Mouse (Mus musculus) intestine, embryonic 14.5 days (tissue): ENCODE data around the gene Hpf1. TPM values are rescaled to one million over a fixed set of nuclear protein-coding genes. Genes with fewer than 3 reads are reported as not detected.
A peak's percentile ranks its signal among the peaks of the same experiment; 100 is the strongest.

ENCODE experiments used
- ATAC-seq: fragments of 200-750 bp; cut with Nextera tagmentation; replicated peaks from 2 replicates; pipeline ENCODE4 v1.8.0; 2017; ENCODE audit warnings: low read depth, moderate number of reproducible peaks, moderate TSS enrichment, moderate library complexity; ENCODE audit not compliant: low FRiP score, low TSS enrichment
- DNase-seq: peaks from one replicate; pipeline ENCODE4 v3.0.0-alpha.2; 2018; ENCODE audit warnings: low spot score
- H3K27ac ChIP-seq: fragments of 300-500 bp; sonication (generic); 2 replicates; pipeline ENCODE4 v1.5.1; 2014; ENCODE audit warnings: low read depth, mild to moderate bottlenecking, control low read depth
- H3K27me3 ChIP-seq: fragments of 300-500 bp; sonication (generic); replicated peaks from 2 replicates; pipeline ENCODE4 v1.6.1; 2014; ENCODE audit warnings: low read length, control low read depth; ENCODE audit not compliant: control insufficient read depth, insufficient read depth
- H3K36me3 ChIP-seq: fragments of 300-500 bp; sonication (generic); 2 replicates; pipeline ENCODE4 v1.6.1; 2014; ENCODE audit warnings: low read length, control low read depth; ENCODE audit not compliant: control insufficient read depth, insufficient read depth
- H3K4me1 ChIP-seq: fragments of 300-500 bp; sonication (generic); replicated peaks from 2 replicates; pipeline ENCODE4 v1.6.1; 2014; ENCODE audit warnings: low read length, control low read depth, mixed read lengths; ENCODE audit not compliant: control insufficient read depth, insufficient read depth
- H3K4me2 ChIP-seq: fragments of 300-500 bp; sonication (generic); 2 replicates; pipeline ENCODE4 v1.6.1; 2014; ENCODE audit warnings: low read length
- H3K4me3 ChIP-seq: fragments of 300-500 bp; sonication (generic); 2 replicates; pipeline ENCODE4 v1.5.1; 2014; ENCODE audit warnings: low read depth, low read length, control low read depth, mixed read lengths
- H3K9ac ChIP-seq: fragments of 300-500 bp; sonication (generic); 2 replicates; pipeline ENCODE4 v1.6.1; 2014; ENCODE audit warnings: mild to moderate bottlenecking, low read length
- H3K9me3 ChIP-seq: fragments of 300-500 bp; sonication (generic); 2 replicates; pipeline ENCODE4 v1.6.1; 2016; ENCODE audit warnings: low read length, control low read depth; ENCODE audit not compliant: control insufficient read depth
- WGBS: fragments of 180-500 bp; shearing (Covaris S2); extraction: QIAGEN DNeasy Blood & Tissue Kit; methylation state at CpG from one replicate; pipeline ENCODE4 v1.1.7; 2014; 5-methylcytosine and 5-hydroxymethylcytosine counted together
- polyA plus RNA-seq: library from polyadenylated mRNA; unstranded; fragments of >200 nt; fragmentation: Nextera tagmentation; extraction: Ambion mirVana; gene quantifications from 2 replicates; pipeline ENCODE4 v1.2.1, GENCODE M21; 2014

Hpf1 gene
- polyA plus RNA-seq, 1 experiment from 2014 or later = 91.1 TPM

- no peak for DNase-seq
- H3K9ac ChIP-seq = no peak overlapping the region
- H3K4me2 ChIP-seq = no peak overlapping the region
- no peak overlapping the region for H3K27ac ChIP-seq
- 33% methylated on average over 3 of the region's 3 CpGs for WGBS
- no peaks in the 10 kb centered on the region for H3K9me3 ChIP-seq
- ATAC-seq = 0 out of 2 replicates have a peak, but pooled peaks have one; percentile 47
- H3K27me3 ChIP-seq = no peaks in the 10 kb centered on the region
- H3K36me3 ChIP-seq = no peaks in the 10 kb centered on the region
- H3K4me1 ChIP-seq = no peaks in the 10 kb centered on the region
- H3K4me3 ChIP-seq = no peak overlapping the region
These were observed 24.6 kb upstream of the Hpf1 start for GRCm38 (mm10) chr8:60865504-60866114.

GRCm38 (mm10) chr8:60867468-60868115 is 22.6 kb upstream of the Hpf1 start:
- no peaks in the 10 kb centered on the region for H3K4me1 ChIP-seq
- no peak overlapping the region for H3K9ac ChIP-seq
- no peak overlapping the region for H3K4me3 ChIP-seq
- WGBS = 72% methylated on average over 4 of the region's 4 CpGs
- no peak overlapping the region for H3K27ac ChIP-seq
- H3K4me2 ChIP-seq = no peak overlapping the region
- H3K27me3 ChIP-seq = no peaks in the 10 kb centered on the region
- ATAC-seq (no peak), DNase-seq (no peak)
- H3K36me3 ChIP-seq = no peaks in the 10 kb centered on the region
- no peaks in the 10 kb centered on the region for H3K9me3 ChIP-seq

DNA sequence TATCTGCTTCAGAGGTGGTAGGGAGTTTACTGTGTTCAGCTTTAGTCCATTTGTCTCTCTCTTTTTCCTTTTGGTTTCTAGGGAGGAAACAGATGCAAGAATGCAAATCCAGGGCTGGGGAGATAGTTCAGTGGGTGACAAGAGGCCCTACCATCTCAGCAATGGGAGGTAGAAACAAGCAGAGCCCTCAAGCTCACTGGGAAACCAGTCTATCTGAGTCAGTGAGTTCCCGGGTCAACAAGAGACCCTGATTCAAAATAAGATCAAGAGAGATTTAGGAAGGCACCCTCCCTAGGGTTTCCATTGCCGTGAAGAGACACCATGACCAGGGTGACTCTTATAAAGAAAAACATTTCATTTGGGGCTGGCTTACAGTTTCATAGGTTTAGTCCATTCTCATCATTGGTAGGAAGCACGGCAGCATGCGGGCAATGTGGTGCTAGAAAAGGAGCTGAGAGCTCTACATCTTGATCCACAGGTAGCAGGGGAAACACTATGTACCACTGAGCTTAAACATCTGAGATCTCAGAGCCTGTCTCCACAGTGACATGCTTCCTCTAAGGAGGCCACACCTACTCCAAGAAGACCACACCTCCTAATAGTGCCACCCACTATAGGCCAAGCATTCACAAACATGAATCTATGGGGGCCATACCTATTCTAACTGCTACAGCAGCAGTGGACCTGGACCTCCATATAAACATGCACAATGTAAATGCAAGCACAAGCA is 21.8 kb upstream of the Hpf1 start:
- no peaks in the 10 kb centered on the region for H3K36me3 ChIP-seq
- H3K4me3 ChIP-seq = no peak overlapping the region
- no peak overlapping the region for H3K27ac ChIP-seq
- no peaks in the 10 kb centered on the region for H3K27me3 ChIP-seq
- ATAC-seq (no peak), DNase-seq (no peak)
- H3K9me3 ChIP-seq = no peaks in the 10 kb centered on the region
- H3K4me1 ChIP-seq = no peaks in the 10 kb centered on the region
- H3K9ac ChIP-seq = no peak overlapping the region
- H3K4me2 ChIP-seq = no peak overlapping the region
- 84% methylated on average over 4 of the region's 4 CpGs for WGBS

DNA sequence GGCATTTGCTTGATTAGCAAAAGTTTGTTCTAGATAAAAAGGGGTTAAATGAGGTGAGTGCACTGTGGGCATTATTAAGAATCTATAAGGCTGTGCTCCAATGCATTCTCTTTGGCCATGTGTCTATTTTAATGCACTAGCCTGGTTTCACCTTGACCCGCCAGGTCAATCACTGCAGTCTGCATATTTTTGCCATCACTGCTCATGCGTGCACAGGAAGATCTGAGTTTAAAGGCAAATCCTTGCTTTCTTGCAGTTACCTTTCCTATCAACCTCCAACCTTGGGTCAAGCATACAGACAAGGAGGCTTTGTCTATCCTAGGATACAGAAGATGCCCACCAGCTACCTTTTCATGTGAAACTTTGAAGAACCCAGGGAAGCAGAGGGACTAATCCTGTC is 20.5 kb upstream of the Hpf1 start:
- H3K27ac ChIP-seq = no peak overlapping the region
- no peak for DNase-seq
- no peak overlapping the region for H3K9ac ChIP-seq
- H3K4me1 ChIP-seq = no peaks in the 10 kb centered on the region
- H3K36me3 ChIP-seq = no peaks in the 10 kb centered on the region
- H3K4me3 ChIP-seq = no peak overlapping the region
- WGBS = 89% methylated on average over 2 of the region's 2 CpGs
- H3K9me3 ChIP-seq = no peaks in the 10 kb centered on the region
- ATAC-seq = no peak
- no peaks in the 10 kb centered on the region for H3K27me3 ChIP-seq
- H3K4me2 ChIP-seq = no peak overlapping the region

DNA sequence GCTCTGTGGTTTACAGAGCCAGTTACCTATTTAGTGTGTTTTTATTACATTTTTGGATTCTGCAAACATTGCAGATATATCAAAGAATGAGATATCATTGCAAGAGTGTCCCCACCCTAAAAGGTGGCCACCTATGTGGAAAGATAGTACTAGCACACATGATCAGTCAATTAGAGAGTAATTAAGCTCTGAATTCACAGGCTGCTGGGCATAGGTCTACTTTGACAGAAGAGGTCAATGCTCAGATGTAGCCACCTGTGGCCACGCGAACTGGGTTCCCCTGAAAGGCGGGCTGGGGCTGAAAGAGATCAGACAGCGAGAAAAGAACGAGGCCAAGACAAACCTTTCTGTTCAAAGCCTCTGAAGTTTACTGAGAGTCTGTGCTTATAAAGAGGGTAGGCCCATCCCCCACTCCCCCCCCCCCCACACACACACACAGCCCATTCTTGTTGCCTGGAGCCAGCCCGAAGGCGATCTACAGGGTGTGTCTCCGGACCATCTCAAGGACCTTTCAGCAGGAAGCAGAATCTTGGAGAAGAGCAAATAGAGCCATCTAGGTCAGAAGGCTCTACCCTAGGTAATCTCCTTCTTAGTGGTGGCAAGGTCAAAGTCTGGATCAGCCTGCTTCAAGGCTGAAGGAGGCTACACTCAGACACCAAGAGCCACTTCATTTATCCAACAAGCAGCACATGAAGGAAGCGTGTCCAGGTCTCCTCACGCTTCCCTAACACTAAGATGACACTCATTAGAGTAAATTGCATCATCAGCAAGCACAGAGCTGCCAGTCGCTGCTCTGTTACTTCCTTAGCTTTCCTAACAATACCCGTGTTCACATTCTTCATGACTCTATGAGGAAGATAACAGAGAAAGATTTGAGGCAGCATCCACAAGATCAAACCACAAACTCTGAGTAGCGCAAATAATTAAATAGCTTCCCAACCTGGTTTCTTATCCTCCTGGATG is 19.7 kb upstream of the Hpf1 start:
- DNase-seq (no peak), ATAC-seq (no peak)
- no peaks in the 10 kb centered on the region for H3K27me3 ChIP-seq
- 77% methylated on average over 13 of the region's 13 CpGs for WGBS
- no peak overlapping the region for H3K27ac ChIP-seq
- H3K4me1 ChIP-seq = no peaks in the 10 kb centered on the region
- no peaks in the 10 kb centered on the region for H3K36me3 ChIP-seq
- H3K9me3 ChIP-seq = no peaks in the 10 kb centered on the region
- H3K9ac ChIP-seq = no peak overlapping the region
- H3K4me2 ChIP-seq = no peak overlapping the region
- no peak overlapping the region for H3K4me3 ChIP-seq

DNA sequence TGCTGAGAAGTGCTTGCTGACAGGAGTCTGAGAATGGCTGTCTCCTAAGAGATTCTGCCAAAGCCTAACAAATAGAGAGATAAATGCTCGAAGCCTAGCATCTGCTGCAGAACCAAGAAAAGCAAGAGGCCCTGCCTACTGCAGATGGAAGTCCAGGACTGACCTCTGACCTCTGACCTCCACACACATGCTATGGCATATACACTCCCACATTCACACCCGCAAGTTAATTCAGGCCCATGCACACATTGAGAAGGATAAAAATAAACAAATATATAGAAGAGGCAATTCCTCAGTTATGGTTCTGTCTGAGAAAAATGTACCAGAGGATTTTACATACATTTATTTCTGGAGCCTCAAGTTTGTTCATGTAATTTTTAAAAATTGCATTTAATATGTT is 11.6 kb upstream of the Hpf1 start:
- Histone ChIP-seq H3K27me3 (no peaks in the 10 kb centered on the region), H3K9me3 (no peaks in the 10 kb centered on the region), H3K9ac (no peak overlapping the region), H3K4me3 (no peak overlapping the region), H3K4me2 (no peak overlapping the region), H3K36me3 (no peaks in the 10 kb centered on the region), H3K27ac (no peak overlapping the region), H3K4me1 (no peaks in the 10 kb centered on the region)
- no peak for ATAC-seq
- WGBS = 49% methylated on average over 2 of the region's 2 CpGs
- DNase-seq = no peak

- Histone ChIP-seq H3K9me3 (no peaks in the 10 kb centered on the region), H3K27me3 (no peaks in the 10 kb centered on the region), H3K4me1 (no peaks in the 10 kb centered on the region), H3K4me2 (no peak overlapping the region), H3K36me3 (no peaks in the 10 kb centered on the region), H3K27ac (no peak overlapping the region), H3K9ac (no peak overlapping the region), H3K4me3 (no peak overlapping the region)
- DNase-seq = no peak
- 81% methylated on average over 4 of the region's 4 CpGs for WGBS
- ATAC-seq = no peak
These were observed 6.6 kb upstream of the Hpf1 start for GRCm38 (mm10) chr8:60883419-60884137.

GRCm38 (mm10) chr8:60886736-60887135 is 3.5 kb upstream of the Hpf1 start:
- ATAC-seq (no peak), DNase-seq (no peak)
- 65% methylated on average over 6 of the region's 6 CpGs for WGBS
- Histone ChIP-seq H3K4me3 (no peak overlapping the region), H3K9me3 (no peaks in the 10 kb centered on the region), H3K4me1 (peaks cover 10% of the 10 kb centered on the region), H3K4me2 (no peak overlapping the region), H3K9ac (no peak overlapping the region), H3K36me3 (no peaks in the 10 kb centered on the region), H3K27ac (no peak overlapping the region), H3K27me3 (no peaks in the 10 kb centered on the region)
